Mouse (Mus musculus) mesoderm, embryonic 11.5 days (tissue): ENCODE results near the gene Meox1.

Experiments used
- DNase-seq: peaks from one replicate; pipeline ENCODE4 v3.0.0-alpha.2; 2012; ENCODE audit warnings: low read depth, low spot score

The Meox1 gene

DNA sequence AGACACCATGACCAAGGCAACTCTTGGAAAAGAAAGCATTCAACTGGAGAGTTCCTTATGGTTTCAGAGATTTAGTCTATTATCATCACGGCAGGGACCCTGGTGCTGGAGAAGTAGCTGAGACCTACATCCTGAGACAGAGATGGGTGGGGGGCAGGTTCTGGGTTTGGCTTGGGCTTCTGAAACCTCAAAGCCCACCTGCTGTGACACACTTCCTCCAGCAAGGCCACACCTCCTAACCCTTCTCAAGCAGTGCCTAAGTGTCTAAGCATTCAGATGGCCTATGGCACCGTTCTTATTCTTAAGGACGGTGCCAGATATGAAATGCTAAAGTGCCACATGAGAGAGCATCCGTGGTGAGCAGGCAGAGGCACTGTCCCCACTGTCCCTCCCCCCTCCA lies 4.2 kb upstream of the Meox1 start:
- no peak for DNase-seq

DNA sequence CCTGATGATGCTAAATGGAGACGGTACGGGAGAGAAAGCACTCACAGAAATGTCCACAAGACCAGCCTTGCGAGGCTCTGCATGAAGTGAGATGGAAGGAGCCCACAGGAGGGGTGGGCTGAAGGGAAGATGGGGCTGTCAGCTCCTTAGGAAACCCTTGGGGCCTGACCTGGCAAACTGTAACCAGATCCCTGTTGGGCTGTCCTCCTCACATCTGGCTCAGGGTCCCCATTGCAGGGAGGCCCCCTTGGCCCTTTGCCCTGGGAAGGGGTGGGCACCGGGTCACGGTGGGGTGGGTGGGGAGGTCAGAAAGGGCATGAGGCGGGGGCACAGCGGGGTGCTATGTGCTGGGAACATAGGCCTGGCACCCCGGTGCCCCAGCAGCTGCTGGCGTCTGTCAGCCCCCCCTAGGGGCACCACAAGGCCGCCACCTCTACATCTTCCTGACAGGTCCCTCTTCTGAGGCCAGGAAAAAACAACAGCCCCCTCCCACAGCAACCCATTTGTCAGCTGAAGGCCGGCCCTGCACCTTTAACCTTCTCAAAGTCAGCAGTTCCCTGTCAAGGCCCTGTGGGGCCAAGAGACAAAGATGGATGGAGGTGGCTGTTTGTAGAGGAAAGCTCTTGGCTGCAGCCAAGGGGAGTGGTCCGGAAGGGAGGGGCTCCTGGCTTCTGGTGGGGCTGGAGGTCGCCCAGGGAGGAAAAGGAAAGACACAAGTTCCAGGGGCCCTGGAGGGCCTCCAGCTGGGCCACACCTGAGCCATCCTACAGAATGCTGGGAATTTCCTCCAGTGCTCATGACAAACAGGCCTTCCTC lies 2.6 kb upstream of the Meox1 start:
- DNase-seq = peak; percentile 85

DNA sequence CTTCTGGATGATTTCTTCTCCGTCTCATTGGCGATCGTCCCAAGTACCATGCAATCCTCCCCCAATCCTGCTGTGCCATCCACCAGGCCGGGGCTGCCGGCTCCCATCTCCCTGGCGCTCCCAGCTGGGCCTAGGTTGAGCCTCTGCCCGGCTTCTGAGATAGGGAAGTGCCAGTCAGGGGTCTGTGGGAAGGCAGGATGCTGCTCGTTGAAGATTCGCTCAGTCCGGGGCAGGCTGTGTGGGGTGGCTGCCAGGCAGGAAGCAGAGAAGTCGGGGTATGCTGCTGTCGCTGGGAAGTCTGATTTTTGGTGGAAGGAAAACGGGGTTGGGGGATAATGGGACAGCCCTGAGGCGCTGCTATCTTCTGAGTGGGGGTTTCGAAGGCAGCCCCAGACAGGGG lies 614 bp downstream of the Meox1 start:
- DNase-seq = no peak

DNA sequence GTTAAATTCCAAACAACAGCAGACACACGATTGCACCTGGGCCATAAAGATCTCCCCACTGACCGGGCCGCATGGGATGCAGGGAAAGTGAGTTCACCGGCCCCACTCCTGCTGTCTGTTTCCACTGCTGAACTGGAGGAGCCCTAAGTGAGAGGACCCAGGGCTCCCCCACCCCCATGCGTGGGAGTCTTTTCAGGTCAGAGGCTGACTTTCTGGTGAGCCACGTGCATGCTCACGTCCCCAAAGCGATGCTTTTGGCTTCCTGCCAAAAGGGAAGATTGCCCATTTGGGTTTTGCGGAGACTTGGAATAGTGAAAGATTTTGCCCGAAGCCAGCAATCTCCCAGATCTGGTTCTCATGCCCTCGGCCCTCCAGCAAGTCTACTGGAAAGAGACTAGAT lies 2.7 kb downstream of the Meox1 start:
- DNase-seq = peak; percentile 61

DNA sequence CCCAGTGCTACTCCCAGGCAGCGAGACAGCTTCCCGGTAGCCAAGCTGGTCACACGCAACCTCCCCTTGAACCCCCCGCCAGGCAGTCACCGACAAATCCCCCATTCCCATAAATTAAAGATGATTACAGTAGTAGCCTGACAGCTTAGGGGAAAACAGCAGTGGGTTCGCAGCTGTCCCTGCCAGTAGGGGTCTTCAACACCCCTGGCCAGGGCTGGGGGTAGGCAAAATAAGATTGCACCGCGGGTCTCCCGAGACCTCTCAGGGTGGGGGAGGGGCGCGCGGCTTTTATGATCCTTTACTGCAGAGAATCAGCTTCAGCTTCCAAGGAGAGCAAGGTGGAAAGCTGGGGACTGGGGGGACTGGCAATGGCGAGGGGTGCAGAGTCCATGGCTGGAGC lies 4.4 kb downstream of the Meox1 start:
- peak; percentile 68 for DNase-seq

DNA sequence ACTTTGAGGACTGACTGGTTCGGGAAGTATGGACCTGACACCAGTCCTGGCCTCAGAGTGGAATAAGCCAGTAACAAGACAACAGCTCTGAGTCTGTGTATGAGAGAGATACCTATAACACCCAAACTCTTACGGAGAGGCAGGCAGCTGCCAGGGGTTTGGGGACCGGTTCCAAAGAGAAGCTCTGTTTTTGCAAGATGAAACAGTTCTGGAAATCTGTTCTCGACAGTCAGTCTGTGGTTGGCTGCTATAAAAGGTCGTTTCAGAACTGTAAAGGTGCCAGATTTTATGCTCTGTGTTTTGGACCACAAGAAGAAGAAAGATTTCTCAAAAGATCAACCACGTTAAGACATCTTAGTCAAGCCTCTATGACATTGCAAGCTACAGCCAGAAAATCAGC lies 5.4 kb downstream of the Meox1 start:
- DNase-seq = no peak

DNA sequence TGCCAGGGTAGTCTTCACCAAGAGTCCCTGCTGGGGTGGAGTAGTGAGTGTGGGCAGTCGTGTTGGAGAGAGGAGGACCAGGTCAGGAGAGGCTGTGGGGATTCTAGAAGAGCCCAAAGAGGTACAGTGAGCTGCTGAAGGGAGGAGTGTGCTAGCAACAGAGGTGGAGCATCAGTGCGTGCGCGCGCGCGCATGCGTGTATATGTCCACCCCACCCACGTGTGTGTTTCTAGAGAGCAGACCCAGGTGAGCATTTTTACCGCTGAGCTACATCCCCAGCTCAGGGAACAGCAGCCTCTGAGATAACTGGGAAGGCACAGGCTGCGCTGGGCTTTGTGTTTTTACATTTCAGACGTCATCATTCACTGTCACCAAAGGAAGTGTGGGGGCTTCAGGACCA lies 7.7 kb downstream of the Meox1 start:
- DNase-seq = no peak

DNA sequence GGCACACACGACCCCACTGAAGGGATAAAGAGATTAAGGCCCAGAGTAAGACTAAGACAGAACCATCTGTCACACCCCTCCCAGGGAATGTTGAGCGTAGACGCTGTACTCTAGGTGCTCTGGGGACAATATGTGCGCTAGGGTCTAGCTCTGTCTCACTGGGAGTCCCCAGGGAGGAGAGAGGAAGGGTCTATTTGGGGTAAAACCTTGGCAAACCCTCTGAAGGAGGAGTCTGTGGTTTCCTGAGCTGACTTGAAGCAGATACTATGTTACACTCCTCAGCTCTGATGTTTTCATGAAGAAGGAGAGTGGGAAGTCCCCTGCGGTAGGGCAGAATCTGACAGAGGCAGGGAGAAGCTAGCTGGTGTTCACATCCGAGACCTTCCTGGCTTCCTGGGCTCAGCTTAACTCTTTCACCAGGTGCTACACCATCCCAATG lies 8.3 kb downstream of the Meox1 start:
- no peak for DNase-seq

DNA sequence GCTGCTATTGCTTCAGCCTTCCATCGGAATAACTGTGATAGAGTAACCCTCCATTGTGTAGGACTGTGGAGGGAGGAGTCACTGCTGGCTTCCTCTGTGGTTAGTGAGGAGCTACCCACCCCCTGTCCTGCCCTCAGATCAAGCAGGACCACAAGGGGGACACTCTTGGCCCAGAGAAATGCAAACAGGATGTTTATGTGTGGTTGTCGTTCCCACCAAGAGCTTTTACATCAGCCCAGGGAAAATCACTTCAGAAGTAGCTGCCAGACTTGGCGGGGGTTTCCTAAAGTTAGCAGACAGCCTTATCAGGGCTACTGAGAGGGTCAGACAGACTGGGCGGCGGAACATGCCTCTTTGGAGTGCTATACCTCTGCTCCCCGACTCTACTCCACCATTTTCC lies 8.9 kb downstream of the Meox1 start:
- DNase-seq = no peak

DNA sequence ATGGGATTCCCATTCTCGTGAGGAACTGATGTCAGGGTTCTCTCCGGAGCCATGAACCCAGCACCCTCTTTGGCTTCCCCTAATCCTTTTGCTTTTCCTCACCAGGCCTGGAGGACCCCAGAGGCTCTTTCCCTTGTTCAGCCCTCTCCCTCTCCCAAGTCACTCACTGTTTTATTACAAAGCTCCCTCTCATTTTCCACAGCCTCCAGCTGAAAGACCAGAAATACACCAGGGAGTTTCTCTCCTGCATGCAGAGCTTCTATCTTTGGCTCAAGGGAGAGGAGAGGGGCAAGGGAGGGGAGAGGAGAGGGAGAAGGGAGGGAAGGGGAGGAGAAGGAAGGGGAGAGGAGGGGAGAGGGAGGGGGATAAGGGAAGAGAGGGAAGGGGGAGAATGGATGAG lies 10.3 kb downstream of the Meox1 start:
- no peak for DNase-seq

DNA sequence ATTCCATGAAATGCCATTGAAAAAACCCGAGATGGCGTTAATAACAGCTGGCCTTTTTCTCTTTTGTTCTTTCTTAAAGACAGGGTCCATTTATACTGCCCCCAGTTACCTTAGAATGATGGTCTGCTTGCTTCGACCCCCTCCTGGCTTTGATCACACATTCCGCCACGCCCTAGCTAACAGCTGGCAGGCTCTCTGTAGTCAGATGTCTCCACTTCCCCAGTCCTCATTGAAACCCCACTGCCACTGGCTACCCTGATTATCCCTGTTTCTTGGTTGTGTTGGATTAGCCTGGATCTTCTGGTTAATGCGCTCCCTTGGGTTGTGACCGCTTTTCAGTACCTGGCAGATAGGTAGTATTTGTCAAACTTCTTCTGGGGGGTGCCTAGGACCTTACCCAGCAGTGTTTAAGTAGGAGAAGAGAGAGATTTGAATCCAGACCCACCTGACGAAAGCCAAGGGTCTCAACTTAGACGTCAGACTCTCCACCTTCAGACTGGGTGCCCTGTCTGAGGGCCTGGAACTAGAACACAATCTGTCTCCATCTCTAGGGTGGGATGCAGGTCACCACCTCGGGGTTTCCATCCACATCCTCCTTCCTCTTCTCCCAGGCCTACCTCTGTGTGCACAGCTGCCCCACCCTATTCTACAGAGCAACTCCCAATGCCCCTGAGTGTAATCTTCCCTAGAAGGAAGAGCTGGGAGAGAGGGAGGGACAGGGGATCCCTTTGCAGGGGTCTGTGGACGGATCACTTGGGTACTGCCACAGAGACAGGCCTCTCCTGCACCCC lies 11.5 kb downstream of the Meox1 start:
- no peak for DNase-seq

DNA sequence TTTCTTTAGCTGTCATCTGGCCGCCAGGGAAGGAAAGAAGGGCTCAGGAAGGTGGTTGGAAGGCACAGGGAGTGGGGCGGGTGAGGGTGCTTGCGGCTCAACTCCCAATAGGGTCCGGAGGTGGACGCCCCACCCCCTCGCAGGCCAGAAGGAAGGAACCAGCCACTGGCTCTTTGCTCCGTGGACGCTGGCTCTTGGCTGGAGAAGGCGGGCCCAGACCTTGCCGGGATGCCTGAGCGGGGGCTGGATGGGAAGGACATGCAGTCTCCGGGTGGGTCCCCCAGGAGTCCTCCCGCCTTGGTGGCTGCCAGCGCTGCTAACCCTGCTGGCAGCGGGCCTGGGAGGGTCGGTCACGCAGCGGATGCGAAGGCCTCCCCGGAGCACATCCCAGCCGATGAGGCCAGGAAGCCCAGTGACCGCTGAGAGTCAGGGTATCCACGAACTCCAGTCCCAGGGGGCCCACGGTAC lies 12.5 kb downstream of the Meox1 start:
- peak; percentile 61 for DNase-seq

DNA sequence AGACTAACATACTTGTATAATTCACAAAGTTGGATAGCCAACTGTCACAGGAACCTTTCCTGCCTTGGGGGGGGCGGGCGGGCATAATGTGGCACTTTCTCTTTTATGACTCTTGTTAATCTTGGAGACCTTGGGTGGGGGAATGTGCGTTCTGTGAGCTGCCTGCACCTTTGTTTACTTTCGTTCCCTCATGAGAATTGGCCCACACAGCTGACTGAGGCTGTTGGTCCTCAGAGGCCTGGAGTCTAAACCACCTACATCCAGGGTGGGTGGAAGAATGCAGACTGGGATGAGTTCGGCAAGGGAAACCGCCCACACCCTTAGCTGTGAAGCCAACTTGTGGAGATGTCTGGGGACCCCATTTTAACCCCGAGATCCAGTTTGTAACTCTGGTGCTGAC lies 13.0 kb downstream of the Meox1 start:
- no peak for DNase-seq

DNA sequence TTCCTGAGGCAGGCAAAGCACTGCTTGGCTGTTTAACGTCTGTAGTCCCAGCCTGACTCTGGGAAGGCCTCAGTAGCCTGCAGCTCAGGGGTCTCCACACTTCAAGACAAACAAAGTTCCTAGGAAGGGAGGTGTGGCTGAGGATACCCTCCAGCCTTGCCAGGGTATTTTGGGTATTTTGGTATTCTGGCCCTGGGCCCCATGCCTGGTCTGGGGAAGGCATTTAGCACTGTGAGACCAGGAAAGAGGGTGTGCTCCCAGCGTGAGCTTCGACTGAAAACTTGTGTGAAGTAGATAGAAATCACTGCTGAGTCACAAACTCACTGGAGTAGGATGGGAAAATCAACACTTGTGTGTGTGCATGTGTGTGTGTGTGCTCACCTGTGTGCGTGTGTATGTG lies 14.5 kb downstream of the Meox1 start:
- DNase-seq = no peak

DNA sequence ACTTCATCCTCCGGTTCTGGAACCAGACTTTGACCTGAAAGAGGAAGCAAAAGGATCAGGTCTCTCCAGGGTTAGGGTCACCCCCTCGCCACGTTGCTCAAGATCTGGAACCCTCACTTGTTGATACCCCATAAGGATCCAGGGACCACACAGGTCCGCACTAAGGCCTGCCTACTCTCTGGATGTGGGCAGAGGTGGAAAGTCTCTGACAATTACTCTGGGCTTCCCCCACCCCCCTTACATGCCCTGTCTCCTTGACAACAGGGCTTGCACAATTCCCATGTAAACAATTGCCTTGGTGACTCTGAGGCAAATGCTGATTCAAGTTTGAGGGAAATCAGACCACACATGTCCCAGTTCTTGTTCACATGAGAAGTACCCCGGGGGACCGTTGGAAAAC lies 15.5 kb downstream of the Meox1 start:
- no peak for DNase-seq

DNA sequence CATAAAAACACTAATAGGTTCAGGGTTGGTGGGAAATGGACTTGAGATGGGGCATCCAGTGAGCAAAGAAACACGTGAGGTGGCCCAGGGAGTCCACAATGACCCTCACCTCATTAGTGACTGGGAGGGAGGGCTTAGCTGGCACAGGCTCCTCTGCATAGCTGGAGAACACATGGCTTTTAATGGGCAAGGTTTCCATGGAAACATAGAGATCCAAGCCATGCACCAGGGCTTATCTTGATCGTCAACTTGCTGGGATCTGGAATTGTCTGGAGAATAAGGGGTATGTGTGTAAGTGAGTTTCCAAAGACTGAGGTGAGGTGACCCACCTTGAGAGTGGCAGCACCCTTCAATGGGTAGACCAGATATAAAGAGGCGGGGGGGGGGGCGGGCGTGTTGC lies 19.2 kb downstream of the Meox1 start:
- no peak for DNase-seq

DNA sequence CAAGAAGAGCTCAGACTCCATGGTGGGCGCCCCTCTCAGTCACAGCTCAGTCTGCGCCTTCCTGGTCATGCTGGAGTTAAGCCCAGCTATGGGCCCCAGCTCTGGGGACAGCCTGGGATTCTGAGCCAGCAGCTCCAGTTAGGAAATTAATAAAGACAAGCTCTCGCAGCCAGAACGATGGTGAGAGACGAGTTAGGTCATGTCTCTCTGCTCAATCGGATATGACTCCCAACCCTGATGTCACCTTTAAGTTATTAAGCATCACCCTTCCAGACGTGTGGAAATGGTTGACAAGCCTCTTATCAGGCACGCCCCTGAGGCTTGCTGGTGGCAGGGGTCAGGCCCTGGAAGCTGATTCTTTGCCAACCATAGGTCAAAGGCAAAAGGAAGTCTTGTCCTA lies 20.3 kb downstream of the Meox1 start:
- DNase-seq = no peak

DNA sequence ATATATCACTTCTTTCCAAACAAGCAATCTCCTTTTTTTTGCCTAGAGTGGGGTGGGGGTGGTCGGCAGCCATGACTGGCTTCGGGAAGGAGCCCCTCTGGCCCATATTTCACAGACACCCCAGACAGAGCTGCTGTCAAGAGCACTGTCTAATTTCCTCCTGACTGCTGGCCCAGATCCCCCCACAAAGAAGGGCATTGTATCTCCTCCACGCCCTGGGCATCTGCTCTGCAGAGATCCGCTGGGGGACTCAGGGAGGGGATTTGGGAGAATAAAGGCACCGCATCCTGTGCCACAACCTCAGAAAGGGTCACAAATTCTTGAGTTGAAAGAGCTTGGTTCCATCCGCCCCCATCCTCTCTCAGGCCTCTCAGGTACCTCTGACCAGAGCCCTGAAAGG lies 22.7 kb downstream of the Meox1 start:
- DNase-seq = peak; percentile 58

DNA sequence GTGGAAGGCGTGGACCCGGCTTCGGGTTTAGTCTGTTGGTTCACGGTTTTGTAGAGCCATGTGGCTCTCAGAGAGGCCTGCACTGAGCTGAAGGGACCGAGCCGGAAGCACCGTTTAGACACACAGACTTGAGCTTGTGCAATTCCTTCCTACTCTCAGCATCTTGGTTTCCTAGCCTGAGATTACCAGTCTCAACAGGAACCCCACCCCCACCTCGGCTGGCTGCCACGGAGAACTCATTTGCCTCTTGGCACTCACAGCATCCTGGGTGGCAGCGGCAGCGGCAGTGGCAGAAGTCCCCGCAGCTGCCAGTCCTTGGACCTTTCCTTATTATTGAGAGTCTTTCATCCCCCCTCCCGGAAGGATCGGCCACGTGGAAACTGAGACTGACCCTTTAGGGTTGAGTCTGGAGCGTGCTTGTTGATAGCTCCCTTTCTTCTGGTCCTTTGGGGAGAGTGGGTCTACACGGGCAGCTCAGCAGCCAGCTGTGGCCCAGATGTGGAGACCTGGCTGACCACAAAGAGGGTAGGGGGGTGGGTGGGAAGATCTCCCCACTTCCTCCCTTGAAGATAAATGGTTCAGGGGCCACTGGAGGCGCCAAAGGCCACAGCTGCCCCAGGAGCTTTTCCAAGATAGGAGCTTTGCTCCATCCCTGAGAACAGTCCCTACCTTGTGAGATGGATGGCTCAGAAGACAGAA lies 24.0 kb downstream of the Meox1 start:
- peak; percentile 65 for DNase-seq

DNA sequence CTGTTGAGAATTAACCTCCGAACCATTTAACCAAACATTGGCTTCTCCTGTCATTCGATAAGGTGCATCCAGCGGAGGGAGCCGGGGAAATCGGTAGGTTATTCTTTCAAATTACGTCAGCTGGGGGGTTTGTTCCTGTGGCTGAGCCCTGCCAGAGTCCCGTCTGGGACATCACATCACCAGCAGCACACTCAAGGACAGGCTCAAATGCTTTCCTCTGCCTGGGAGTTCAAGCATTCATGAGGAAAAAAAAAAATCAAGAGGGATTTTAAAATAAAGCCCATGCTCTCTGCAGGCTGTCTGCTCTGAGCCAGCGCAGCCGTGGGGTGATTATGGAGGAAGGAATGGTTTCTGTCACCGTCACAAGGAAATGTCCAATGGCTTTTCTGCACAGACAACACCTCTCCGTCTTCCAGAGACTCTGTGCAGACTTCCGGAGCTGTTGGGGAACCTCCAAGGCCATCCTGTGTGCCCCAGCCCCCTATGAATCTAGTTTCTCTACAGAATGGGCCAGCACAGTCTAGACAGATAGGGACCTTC lies 26.6 kb downstream of the Meox1 start:
- DNase-seq = no peak

DNA sequence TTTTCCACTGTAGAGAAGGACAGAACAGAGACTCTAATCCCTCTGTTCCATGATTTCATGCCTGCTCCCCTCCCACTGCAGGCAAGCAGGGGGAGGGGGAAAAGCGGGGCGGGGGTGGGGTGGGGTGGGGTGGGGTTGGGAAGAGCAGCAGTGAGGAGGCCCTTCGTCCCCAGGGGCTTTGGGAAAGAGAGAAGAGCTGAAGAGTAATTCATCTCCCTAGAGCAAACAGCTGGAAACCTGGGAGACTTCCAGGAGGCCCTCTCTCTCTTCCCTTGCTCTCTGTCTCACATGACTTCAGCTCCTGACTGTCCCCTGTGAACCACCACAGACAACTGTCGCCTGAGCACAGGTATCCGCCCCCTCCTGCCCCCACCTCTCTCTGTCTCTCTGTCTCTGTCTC lies 35.4 kb downstream of the Meox1 start:
- DNase-seq = no peak
